Mouse (Mus musculus) C2C12 (cell line): ENCODE results near the gene Igfbpl1. TPM values are rescaled to one million over a fixed set of nuclear protein-coding genes. Genes with fewer than 3 reads are reported as not detected.

ENCODE experiments used
- H3K27me3 ChIP-seq: one replicate; pipeline ENCODE4 v1.6.1; 2011; ENCODE audit not compliant: control insufficient read depth, insufficient read depth, insufficient read length
- H3K36me3 ChIP-seq: one replicate; pipeline ENCODE4 v1.6.1; 2011; ENCODE audit not compliant: control insufficient read depth, insufficient read depth
- H3K4me3 ChIP-seq: one replicate; pipeline ENCODE4 v1.5.1; 2011; ENCODE audit warnings: mild to moderate bottlenecking, control low read depth; ENCODE audit not compliant: poor library complexity, insufficient read depth, severe bottlenecking
- H3K79me2 ChIP-seq: one replicate; pipeline ENCODE4 v1.6.1; 2011; ENCODE audit not compliant: control insufficient read depth, insufficient read depth
- H3K79me3 ChIP-seq: one replicate; pipeline ENCODE4 v1.6.1; 2011; ENCODE audit warnings: low read depth, control low read depth
- H3ac ChIP-seq: one replicate; pipeline ENCODE3; 2011; ENCODE audit warnings: low read depth; ENCODE audit not compliant: control insufficient read depth, insufficient read length
- CEBPB ChIP-seq: IDR thresholded peaks from one replicate; pipeline ENCODE4 v1.6.1; 2011; ENCODE audit warnings: low read depth, mild to moderate bottlenecking, control low read depth, moderate library complexity
- CTCF ChIP-seq: IDR thresholded peaks from one replicate; pipeline ENCODE4 v1.5.1; 2011; ENCODE audit not compliant: control insufficient read depth, insufficient read depth, insufficient read length
- FOSL1 ChIP-seq: IDR thresholded peaks from one replicate; pipeline ENCODE4 v1.8.0; 2011; ENCODE audit warnings: mild to moderate bottlenecking, low read length; ENCODE audit not compliant: poor library complexity, insufficient read depth, severe bottlenecking
- MAX ChIP-seq: IDR thresholded peaks from one replicate; pipeline ENCODE4 v1.6.1; 2011; ENCODE audit warnings: mild to moderate bottlenecking, control low read depth
- MYOD1 ChIP-seq: IDR thresholded peaks from one replicate; pipeline ENCODE4 v1.6.1; 2011; ENCODE audit warnings: low read depth; ENCODE audit not compliant: control insufficient read depth, insufficient read length
- MYOG ChIP-seq: IDR thresholded peaks from one replicate; pipeline ENCODE4 v1.6.1; 2011; ENCODE audit not compliant: control insufficient read depth, insufficient read length; ENCODE audit errors: extremely low read depth
- USF1 ChIP-seq: IDR thresholded peaks from one replicate; pipeline ENCODE4 v1.6.1; 2011; ENCODE audit warnings: low read depth, mild to moderate bottlenecking, control low read depth, moderate library complexity
- polyA plus RNA-seq: library from polyadenylated mRNA; unstranded; fragments of >200 nt; fragmentation: generic; extraction: Trizol; gene quantifications from one replicate; pipeline ENCODE4 v1.2.1, GENCODE M21; 2012; ENCODE audit warnings: missing spikeins

Igfbpl1 gene
- polyA plus RNA-seq, 1 experiment: not detected

DNA sequence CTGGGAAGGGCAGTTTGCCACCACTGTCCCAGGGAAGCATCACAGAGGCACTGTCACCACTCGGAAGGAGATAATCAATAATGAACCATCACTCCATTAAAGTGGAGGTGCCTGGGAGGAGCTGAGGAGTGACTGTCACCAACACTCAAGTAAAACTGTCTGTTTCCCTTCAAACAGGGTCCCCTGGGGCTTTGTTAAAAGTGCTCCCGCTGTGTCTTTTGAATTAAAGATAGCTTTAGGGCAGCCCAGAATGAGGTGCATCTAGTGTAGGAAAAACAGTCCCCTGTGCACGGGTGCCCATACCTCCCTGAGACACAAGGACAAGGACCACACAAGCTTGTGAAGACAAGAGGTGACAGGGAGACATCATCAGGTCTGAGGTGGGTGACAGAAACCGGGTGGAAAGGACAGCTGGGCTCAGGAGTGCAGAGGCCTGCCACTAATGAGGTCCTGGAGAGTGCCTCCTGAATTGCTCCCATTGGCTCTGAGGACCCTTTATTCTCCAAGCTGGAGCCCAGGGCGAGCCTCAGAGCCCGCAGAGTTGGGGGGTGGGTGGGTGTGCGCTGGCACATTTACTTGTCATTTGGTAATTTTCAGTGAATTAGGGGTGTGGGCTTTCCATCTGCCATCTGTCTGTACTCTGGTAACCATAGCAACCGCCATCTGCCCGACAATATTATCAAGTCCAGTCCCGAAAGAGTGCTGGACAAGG lies 2.5 kb downstream of the Igfbpl1 start:
- Histone ChIP-seq H3K36me3 (no peaks in the 10 kb centered on the region), H3ac (no peak overlapping the region), H3K4me3 (no peak overlapping the region), H3K79me3 (no peaks in the 10 kb centered on the region), H3K79me2 (no peaks in the 10 kb centered on the region), H3K27me3 (peaks cover 80% of the 10 kb centered on the region)
- no peak for TF ChIP-seq FOSL1
- no peak for TF ChIP-seq MAX
- no peak for TF ChIP-seq USF1
- no peak for TF ChIP-seq MYOD1

DNA sequence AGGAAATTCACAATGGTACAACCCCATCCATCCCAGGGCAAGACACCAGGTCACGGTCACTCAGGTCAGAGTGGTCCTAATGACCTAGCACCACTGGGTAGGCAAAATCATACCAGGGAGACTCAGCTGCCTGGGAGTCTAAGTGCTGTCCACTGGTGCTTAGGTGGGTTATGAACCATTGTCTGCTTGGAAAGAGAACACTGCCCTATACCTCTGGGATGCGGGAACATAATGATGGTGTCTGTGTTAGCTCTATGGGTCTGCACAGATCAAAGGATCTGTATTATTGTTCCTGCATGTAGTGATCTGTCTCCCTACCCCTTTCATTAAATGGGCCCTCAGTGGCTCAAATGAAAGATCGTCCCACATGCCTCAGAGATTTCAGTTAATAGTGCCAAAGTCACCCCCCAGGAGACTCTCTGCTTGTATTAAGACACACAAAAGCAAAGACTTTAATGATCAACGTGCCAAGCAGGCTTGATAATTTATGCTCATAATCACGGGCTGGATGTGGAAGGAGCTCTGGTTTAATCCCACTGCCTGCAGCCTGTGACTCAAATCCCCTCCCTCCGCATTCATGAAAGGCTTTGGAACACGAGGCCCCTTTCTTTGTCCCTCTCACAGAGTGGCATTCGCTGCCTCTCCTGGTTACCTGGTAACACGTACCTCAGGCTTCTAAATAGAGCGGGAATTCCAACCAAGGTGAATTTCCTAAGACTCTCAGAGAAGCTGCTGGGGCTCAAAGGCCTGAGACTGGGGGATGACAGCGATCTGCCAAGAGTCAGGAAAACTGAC lies 3.7 kb downstream of the Igfbpl1 start:
- H3K79me2 ChIP-seq: no peaks in the 10 kb centered on the region
- H3K27me3 ChIP-seq: peaks cover 73% of the 10 kb centered on the region
- no peak overlapping the region for H3K4me3 ChIP-seq
- no peak for TF ChIP-seq MAX
- no peak overlapping the region for H3ac ChIP-seq
- no peaks in the 10 kb centered on the region for H3K79me3 ChIP-seq
- H3K36me3 ChIP-seq: no peaks in the 10 kb centered on the region

DNA sequence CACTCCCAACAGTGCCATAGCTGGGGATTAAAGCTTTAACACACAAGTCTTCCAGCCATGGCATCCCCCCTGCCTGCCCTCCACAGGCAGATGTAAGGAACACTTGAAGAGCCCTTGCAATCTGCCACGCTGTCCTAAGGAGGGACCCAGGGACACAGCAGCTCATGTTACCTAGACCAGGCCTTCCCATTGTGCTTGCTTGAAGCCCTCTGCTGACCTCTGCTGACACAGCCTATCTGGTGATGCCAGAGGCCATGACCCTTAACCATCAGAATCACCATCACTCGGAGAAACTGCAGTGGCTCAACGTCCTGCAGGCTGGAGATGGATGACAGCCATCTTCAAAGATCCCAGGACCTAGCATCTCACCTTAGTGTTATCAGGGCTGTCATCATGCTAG lies 4.7 kb downstream of the Igfbpl1 start:
- Histone ChIP-seq H3K36me3 (no peaks in the 10 kb centered on the region), H3K79me2 (no peaks in the 10 kb centered on the region), H3K79me3 (no peaks in the 10 kb centered on the region), H3ac (no peak overlapping the region), H3K4me3 (no peak overlapping the region), H3K27me3 (peaks cover 65% of the 10 kb centered on the region)
- TF ChIP-seq USF1: no peak
- TF ChIP-seq MYOD1: no peak
- no peak for TF ChIP-seq CTCF
- no peak for TF ChIP-seq CEBPB
- TF ChIP-seq FOSL1: no peak

DNA sequence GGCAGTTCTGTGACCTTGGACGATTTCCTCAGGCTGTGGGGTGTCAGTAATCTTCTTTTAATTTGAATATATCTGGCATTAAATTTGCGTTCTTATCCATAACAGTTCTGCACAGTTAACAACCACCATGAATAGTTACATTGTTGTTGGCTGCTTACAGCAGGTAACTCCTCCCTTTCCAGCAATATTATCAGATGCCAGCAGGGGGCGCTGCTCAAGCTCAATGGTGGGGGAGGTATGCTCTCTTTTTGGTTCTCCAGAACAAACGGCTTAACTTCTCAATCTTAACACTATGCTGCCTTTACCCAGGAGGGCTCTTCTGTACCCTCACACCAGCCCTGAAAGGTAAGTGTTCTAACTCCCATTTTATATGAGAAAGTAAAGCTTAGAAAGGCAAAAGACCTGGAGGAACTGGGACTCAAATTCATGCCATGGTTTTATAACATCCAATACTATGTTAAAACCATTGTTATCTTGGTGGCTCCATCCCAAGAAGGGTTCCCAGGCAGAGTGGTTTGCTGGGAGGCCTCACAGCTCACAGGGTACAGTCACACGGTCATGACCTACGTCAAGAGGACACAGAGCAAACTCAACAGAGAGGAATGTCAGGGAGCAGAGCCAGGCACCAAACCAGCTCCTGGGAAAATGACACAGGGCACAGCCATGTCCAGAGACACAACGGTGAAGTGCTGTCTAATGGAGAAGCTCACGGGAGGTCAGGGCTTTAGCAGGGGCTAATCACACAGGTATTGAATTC lies 6.5 kb downstream of the Igfbpl1 start:
- no peaks in the 10 kb centered on the region for H3K36me3 ChIP-seq
- H3K4me3 ChIP-seq: no peak overlapping the region
- no peaks in the 10 kb centered on the region for H3K79me3 ChIP-seq
- H3K27me3 ChIP-seq: peaks cover 49% of the 10 kb centered on the region
- H3ac ChIP-seq: no peak overlapping the region
- H3K79me2 ChIP-seq: no peaks in the 10 kb centered on the region
- TF ChIP-seq CEBPB (no peak), USF1 (no peak), MYOG (no peak), CTCF (no peak), MYOD1 (no peak), FOSL1 (no peak)

DNA sequence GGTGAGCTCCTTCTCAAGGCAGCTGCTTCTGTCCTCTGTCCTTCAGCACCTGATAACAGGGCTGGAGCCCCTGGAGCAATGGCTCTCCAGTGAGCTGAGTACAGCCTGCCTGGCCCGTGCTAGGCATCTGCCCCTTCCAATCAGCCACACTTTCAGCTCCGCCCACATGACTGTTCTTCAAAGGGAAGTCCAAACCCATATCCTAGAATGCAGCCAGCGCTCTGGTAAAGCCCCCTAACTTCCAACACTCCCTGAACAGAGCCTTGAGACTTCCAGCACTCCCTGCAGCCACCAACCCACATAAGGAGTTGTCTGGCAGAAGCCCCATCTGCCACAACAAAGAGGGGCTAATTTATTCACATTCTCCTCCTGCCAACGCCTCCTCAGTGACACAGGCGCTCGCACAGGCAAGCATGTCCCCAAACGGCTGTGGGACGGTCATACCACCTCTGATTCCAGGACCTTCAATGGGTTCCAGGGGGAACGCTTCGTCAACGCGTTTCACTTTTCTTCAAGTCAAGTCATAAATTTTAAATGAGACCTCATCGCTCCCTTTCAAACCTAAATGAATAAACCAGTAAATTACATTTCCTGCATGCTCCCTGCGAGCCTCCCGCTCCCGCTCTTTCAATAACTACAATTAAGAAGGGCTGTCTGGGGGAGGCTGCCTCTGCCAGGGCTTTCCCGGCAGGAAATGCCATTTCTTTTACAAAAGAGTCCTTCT lies 7.4 kb downstream of the Igfbpl1 start:
- Histone ChIP-seq H3K36me3 (no peaks in the 10 kb centered on the region), H3K79me2 (no peaks in the 10 kb centered on the region), H3ac (no peak overlapping the region), H3K79me3 (no peaks in the 10 kb centered on the region), H3K4me3 (no peak overlapping the region), H3K27me3 (peaks cover 40% of the 10 kb centered on the region)
- TF ChIP-seq CEBPB (no peak), MYOD1 (no peak), CTCF (no peak), MYOG (no peak), FOSL1 (no peak), USF1 (no peak), MAX (no peak)
